Mouse (Mus musculus): ENCODE results near the gene Rhox4f.
"Not testable (repeated sequence)": the region's sequence is repeated elsewhere in the genome, so short reads cannot be mapped to it uniquely, and the experiment has no call there.

Rhox4f gene

DNA sequence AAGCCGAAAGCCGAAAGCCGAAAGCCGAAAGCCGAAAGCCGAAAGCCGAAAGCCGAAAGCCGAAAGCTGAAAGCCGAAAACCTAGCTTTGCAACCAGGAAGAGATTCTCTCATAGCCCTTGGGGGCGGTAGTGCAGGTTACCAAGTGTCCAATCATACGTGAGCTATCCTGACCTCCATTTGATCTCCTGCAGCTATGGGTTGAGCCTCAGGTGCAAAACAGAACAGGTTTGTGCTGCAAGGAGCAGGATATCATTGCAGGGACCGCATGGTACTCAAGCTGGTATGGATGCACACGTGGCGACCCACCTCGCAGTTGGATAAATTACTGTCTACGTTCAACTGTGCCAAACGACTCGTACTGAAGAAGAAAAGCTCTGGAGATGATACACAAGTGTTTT lies at the start of gene Rhox4f:
Gene Rhox4f (minus strand): TSS at position 101 of the 400 bp plus-strand sequence.
- DNase-seq (ENCODE audit: low spot score): not testable (repeated sequence)

DNA sequence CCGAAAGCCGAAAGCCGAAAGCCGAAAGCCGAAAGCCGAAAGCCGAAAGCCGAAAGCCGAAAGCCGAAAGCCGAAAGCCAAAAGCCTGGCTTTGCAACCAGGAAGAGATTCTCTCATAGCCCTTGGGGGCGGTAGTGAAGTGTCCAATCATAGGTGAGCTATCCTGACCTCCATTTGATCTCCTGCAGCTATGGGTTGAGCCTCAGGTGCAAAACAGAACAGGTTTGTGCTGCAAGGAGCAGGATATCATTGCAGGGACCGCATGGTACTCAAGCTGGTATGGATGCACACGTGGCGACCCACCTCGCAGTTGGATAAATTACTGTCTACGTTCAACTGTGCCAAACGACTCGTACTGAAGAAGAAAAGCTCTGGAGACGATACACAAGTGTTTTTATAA lies 43.7 kb upstream of the Rhox4f start, which contains the start of gene Rhox4g:
Gene Rhox4g (minus strand): TSS at position 101 of the 400 bp plus-strand sequence.
- not testable (repeated sequence) for DNase-seq (ENCODE audit: low spot score)

DNA sequence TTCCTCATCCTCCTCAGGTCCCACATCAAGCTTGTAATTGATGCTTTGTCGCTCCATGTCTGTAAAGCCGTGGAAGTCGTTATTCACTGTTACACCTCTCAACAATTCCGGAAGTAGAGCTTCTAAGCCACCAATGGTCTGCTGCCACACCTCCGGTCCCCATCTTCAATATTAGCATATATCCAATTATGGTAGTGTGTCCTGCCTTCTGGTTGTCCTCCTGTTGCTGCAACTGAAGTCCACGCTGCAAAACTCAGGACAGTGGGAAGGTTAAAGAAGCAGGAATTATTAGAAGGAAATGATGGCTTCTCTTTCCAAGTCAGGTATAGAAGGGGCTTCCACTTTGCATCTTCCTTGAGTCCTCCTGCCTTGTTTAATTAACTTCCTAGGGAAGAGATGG lies 35.9 kb upstream of the Rhox4f start, which contains the start of gene Rhox2g:
Gene Rhox2g (minus strand): TSS at position 101 of the 400 bp plus-strand sequence.
- DNase-seq (ENCODE audit: low spot score): not testable (repeated sequence)

DNA sequence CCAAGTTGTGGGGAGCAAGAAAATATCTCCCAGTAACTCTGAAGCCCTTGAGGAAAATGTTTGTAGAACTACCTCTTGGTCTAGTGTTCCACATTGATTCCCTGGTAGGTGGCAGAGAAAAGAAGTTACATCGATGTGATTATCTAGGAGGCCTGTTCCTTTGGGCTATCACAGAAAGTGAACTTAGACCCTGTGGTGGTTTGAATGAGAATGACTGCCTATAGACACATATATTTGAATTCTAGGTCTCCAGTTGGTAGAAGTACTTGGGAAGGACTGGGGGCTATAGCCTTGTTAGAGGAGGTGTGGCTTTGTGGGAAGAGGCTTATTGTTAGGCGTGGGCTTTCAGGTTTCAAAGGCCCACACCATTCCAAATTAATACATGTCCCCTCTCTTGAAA lies 21.0 kb upstream of the Rhox4f start, which contains the start of gene Rhox3g:
Gene Rhox3g (minus strand): TSS at position 101 of the 400 bp plus-strand sequence.
- not testable (repeated sequence) for DNase-seq (ENCODE audit: low spot score)

DNA sequence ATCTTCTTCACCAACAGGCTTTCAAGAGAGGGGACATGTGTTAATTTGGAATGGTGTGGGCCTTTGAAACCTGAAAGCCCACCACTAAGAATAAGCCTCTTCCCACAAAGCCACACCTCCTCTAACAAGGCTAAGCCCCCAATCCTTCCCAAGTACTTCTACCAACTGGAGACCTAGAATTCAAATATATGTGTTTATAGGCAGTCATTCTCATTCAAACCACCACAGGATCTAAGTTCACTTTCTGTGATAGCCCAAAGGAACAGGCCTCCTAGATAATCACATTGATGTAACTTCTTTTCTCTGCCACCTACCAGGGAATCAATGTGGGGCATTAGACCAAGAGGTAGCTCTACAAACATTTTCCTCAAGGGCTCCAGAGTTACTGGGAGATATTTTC lies 26.8 kb downstream of the Rhox4f start, which contains the start of gene Rhox3f:
Gene Rhox3f (plus strand): TSS at position 301 of the 400 bp plus-strand sequence.
- not testable (repeated sequence) for DNase-seq (ENCODE audit: low spot score)

DNA sequence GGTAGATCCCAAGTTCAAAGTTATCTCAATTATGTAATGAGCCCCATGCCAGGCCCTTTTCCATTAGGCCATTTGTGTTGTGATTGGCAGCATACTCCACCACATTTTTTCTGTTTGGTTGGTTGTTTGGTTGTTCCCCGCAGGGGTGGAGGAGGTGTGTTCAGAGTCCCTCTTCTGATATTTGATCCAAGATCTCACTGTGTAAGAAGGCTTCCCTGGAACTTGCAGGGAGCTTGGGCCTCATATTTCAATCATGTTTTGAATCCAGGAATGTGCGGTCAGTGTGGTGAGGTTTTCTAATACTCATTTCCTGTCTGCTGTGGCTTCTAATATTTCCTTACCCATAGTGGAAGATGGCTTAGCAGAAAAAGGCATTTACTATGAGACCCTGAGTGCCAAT lies 34.9 kb downstream of the Rhox4f start:
- DNase-seq (ENCODE audit: low spot score): not testable (repeated sequence)

DNA sequence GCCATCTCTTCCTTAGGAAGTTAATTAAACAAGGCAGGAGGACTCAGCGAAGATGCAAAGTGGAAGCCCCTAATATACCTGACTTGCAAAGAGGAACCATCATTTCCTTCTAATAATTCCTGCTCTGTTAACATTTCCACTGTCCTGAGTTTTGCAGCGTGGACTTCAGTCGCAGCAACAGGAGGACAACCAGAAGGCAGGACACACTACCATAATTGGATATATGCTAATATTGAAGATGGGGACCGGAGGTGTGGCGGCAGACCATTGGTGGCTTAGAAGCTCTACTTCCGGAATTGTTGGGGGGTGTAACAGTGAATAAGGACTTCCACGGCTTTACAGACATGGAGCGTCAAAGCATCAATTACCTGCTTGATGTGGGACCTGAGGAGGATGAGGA lies 36.4 kb downstream of the Rhox4f start, which contains the start of gene Rhox2f:
Gene Rhox2f (plus strand): TSS at position 301 of the 400 bp plus-strand sequence.
- DNase-seq (ENCODE audit: low spot score): not testable (repeated sequence)

DNA sequence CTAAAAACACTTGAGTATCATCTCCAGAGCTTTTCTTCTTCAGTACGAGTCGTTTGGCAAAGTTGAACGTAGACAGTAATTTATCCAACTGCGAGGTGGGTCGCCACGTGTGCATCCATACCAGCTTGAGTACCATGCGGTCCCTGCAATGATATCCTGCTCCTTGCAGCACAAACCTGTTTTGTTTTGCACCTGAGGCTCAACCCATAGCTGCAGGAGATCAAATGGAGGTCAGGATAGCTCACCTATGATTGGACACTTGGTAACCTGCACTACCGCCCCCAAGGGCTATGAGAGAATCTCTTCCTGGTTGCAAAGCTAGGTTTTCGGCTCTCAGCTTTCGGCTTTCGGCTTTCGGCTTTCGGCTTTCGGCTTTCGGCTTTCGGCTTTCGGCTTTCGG lies 50.4 kb downstream of the Rhox4f start, which contains the start of gene Rhox4e:
Gene Rhox4e (plus strand): TSS at position 301 of the 400 bp plus-strand sequence.
- not testable (repeated sequence) for DNase-seq (ENCODE audit: low spot score)
